Mouse (Mus musculus) megakaryocyte, embryonic 14.5 days (primary cell): ENCODE results near the gene Lztfl1.

Source experiments
- FLI1 ChIP-seq: IDR thresholded peaks from 2 replicates; pipeline ENCODE4 v1.6.1; 2012; ENCODE audit warnings: low read length, inconsistent platforms, mixed read lengths
- GATA1 ChIP-seq: IDR thresholded peaks from 3 replicates; pipeline ENCODE4 v1.6.1; 2012; ENCODE audit warnings: mixed read lengths, low read length, inconsistent platforms, borderline replicate concordance

DNA sequence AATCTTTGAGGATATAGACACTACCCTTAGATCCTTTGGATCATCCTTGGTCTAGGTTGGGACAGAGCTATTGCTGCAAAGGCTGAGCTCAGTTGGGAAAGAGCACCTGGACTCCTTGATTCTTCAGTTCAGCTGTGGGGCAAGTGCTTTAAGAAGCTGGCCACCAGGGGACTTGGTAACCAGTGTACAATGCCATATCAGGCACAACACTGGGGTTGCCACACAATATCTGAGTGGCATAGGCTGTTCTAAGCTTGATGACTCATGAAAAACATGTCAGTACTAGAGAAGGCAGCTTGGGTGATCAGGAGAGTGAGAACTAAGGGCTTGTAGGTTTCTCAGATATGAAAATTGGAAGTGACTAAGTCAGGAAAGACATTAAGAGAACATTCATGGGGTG lies 58.5 kb downstream of the Lztfl1 start:
- TF ChIP-seq GATA1 (no peak), FLI1 (no peak)
